Mouse (Mus musculus): ENCODE data around the gene Rnase11.

- no peak for TF ChIP-seq CTCF (IDR thresholded peaks at IDR 0.05; ENCODE audit: borderline replicate concordance, insufficient read depth, low read depth, low read length)
- TF ChIP-seq POLR2A (IDR thresholded peaks at IDR 0.05; ENCODE audit: borderline replicate concordance, insufficient read depth, low read length) = no peak
Observed at GRCm38 (mm10) chr14:51082599-51083581, 32.9 kb upstream of the Rnase11 start.

Data from cerebellum, adult 2 months (tissue).